Mouse (Mus musculus) frontal cortex, postnatal 14 days (tissue): ENCODE measurements at regions not wholly inside any gene's neighbourhood (a gene's known extent, or its start where the extent isn't known, plus 50 kb on each side); places are given as distances from the start of the nearest gene placed in this dataset.

Source experiments
- DNase-seq, 2 experiments: peaks; one replicate each; pipeline ENCODE4 v3.0.0; 2022; ENCODE audit warnings: low spot score in 2 of 2

DNA sequence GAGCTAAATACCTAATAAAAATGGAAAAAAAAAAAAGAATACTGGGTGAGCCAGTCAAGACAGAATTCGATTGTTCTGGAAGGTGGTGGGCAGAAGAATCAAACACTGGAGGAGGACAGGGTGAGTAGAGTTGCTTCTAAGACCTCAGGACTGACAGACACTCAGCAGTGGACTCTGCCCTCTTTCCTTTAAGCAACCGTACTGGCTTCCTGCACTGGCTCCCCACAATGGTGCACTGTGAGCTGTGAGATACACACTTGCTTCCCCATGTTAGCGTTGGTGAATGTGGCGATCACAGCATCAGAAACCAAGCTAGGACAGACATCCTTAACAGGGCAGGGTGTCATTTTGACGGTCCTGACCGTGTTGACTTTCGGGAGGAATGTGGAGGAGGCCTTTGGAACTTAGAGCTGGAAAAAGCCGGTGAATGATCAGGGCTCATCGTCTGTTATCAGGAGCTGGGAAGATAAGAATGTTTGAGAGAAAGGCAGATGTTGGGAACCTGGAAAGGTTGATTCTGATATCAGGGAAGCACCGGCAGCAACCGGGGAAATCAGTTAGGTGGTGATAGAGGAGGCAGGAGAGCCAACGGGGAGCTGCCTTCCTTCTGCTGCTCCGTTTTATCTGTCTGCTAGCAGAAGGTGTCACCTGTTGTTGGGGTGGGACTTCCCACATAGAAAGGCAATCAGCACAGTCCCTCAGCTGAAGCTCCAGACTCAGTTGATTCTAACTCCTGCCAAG lies 254.8 kb downstream of the Ajap1 start:
- no peak for DNase-seq

DNA sequence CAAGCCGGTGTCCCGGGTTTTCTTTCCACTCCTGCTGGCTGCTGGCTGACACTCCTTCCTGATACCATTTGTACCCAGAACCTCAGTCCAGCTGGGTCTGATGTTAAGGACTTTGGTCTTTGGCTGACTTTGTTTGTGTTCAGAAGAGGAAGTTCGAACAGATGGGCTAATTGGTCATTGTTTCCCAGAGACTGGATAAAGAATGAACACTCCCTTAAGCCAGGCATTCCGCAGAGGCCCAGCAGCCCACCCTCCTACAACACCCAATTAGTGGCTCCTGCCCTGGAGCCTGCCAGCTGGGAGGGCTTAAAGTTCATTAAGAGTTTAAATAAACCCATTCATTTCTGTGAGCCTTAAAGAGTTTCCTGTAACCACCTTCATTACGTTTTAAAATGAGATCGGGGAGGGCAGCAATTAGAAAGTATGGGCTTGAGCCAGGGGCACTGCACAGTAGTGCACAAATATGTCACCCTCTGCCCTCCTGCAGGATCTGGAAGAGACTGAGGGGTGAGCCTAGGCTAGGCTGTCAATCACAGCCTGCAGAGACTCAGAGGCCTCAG lies 257.9 kb downstream of the Ajap1 start:
- no peak for DNase-seq

DNA sequence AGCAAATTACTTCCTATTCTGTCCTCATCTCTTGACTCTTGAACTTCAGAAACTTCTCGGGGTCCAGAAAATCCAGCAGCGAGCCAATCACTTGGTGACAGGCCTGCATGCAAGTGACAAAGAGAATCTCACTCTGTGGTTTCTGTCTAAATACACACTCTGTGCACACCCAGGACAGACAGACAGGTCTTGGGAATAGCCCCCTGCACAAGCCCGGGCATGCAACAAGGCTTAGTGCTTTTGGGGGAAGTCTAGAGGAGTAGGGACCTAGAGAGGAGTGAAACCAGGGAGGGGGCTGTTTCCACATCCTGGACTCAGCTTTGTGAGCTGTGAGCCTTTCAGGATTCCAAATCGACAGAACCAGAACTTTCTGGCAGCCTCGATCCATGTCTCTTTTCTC lies 259.6 kb downstream of the Ajap1 start:
- DNase-seq, result no peak

DNA sequence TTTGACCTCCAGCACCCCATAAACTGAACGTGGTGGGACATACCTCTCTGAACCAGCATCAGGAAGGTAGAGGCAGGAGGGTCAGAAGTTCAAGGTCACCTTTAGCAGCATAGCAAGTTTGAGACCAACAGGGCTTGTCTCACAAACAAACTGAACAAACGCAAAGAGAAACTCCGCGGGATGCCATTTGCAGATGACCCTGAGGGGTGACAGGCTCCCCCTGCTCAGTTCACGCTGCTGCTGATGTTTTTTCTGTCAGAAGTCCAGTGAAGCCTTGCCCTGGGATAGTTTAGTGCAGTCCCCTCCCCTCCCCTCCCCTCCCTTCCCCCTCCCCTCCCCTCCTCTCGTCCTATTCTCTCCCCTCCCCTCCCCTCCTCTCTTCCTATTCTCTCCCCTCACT lies 262.1 kb downstream of the Ajap1 start:
- no peak for DNase-seq

DNA sequence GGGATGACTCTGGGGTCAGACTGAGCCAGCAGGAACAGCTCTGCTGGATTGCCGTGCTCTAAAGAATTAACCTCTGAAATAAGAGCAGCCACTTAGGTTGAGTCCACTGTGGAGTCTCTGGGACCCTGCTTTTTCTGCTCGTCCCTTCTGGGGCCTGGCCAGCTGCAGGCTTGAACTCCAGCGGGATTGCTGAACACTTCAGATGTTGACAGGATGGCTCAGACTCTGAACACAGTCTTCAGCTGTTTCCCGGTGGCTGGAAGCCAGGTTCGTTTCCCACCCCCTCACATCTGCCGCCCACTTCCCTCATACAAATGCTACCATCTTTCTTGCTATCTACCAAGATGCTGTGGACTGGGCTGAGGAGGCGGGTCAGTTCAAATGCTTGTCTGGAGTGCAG lies 262.5 kb downstream of the Ajap1 start:
- peak in 1 of 2 experiments; percentile 24 for DNase-seq

DNA sequence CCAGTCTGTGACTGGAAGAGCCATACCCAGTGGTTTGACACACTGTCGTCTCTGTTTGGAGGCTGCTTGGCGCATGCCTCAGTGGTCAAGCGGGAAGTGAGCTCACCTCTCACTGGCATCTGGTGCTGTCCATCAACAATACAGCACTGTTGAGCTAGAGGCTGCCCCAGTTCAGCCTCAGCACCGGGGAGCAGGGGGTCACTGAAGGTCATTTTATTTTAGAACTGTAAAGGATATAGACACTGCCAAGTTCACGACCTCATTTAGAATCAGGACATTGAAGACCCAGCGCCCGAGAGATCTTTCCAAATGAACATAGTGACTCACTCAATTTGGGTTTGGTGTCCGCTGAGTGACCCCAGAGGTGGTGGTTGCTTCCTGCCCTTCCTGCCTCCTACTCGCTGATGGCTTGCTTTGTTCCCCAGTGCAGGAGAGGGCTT lies 265.1 kb downstream of the Ajap1 start:
- DNase-seq, result no peak

DNA sequence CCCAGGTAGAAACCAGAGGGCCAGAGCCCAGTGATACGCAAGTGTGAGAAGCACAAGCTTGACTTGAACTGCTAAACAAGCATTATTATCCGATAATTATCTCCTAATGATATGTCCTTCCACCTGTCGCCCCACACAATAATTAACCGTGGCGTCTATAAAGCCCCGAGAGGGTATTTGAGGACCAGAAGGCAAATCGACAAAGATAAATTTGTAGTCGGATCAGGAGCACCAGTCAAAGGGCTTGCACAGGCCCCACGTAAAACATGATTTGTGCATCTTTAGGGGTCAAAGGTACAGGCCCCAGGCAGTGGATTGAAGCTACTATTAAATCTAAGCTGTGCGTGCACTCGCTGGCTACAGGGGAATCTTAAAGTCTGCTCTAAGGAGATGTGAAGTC lies 270.5 kb downstream of the Ajap1 start:
- DNase-seq, result no peak

DNA sequence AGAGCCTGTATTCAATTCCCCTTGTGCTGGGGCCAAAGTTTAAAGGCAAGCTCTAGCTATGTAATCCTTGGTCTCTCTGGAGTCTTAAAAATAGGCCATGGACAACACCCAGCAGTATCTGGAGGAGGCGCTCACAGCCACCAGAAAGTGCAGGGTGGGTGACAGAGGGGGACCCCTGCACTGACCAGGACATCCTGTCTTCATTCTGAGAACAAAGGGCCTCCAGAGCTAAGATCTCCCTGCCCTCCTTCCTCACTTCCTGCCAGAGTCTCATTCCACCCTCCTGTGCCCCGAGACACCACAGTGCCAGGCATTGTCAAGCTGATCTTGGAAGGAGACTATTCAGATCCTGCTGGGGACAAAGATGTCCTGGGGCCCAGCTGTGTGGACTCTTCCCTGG lies 273.8 kb downstream of the Ajap1 start:
- DNase-seq, result no peak

DNA sequence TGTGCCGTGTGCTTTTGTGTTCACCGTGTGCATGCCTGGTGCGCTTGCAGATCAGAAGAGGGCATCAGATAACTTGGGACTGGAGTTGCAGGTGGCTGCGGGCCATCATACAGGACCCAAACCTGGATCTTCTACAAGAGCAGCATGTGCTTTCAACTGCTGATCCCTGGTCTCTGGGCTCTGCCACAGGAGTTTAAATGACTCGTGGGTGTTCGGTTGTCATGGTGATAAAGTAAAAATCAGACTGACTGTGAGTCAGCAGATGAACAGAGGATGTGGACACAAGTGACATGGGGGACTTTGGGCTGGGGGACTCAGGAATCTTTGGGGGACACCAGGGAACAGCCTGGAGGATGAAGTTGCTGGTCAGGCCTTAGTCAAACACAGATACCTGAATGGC lies 274.4 kb downstream of the Ajap1 start:
- DNase-seq, result no peak

DNA sequence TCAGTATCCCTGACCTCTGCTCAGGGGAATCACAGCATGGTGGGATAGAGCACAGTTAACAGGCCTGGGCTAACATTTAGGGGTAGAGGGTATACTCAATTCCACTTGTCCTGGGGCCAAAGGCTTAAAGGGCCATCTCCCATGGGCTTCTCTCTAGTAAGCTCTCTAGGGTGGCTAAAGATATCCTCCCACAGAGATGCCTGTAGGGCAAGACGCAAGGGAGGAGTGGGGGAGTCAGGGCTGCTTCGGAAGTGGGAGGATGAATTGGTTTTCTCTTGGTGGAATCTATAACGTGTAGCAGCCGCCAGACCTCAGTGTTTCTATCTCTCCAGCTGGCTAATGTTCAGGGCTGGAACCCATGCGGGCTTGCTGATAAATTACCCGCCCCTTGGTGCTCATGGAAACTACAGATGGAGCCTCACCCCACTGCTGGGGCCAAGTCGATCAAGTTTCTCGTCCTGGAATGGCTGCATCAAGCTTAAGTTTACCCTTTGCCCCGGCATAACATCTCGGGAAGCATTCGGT lies 275.0 kb downstream of the Ajap1 start:
- DNase-seq, result no peak

DNA sequence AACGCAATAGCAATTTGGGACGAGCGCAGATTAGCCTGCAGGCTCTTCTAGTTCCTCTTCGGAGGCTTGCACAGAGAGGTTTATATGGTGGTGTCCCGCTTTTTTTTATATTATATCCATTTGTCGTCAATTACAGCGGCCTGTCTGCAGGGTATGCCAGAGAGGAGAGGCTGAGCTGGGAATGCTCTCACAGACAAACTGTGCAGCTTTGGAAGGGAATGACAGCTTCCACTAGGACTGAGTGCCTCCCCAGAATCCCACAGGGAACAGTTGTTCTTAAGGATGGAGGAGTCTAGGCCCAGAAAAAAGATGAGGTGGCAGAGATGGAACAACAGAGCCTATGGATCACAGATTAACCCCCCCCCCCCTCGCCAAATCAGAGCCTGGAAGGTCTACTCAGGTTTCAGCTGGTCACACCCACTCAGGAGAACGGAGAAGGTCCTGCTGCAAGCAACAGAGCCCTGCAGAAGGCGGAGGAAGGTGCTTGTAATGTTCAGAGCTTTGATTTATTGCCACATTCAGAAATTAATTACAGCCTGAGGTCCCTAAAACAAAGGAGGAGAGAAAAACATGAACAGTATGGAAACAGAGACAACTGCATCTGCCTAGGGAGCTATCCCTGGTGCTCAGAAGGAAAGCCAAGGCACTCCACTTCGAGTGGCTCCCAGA lies 275.7 kb downstream of the Ajap1 start:
- no peak for DNase-seq

DNA sequence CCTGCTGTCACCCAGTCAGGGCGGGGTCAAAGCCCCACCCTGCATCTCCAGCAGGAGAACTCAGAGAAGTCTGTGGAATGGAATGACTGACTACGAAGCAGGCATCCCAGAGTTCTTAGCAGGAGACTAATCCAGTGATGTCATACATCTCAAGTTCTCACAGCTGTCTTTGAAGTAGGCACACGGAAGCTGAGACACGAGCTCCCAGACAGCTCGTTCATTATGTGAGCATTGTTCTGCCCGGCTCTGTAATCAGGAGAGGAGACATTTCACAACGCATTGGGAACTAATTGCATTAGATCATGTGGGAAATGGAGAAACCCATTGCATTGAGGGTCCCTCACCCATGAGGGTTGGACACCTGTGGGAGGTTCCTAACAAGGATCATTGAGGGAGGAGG lies 277.8 kb downstream of the Ajap1 start:
- DNase-seq, result no peak

DNA sequence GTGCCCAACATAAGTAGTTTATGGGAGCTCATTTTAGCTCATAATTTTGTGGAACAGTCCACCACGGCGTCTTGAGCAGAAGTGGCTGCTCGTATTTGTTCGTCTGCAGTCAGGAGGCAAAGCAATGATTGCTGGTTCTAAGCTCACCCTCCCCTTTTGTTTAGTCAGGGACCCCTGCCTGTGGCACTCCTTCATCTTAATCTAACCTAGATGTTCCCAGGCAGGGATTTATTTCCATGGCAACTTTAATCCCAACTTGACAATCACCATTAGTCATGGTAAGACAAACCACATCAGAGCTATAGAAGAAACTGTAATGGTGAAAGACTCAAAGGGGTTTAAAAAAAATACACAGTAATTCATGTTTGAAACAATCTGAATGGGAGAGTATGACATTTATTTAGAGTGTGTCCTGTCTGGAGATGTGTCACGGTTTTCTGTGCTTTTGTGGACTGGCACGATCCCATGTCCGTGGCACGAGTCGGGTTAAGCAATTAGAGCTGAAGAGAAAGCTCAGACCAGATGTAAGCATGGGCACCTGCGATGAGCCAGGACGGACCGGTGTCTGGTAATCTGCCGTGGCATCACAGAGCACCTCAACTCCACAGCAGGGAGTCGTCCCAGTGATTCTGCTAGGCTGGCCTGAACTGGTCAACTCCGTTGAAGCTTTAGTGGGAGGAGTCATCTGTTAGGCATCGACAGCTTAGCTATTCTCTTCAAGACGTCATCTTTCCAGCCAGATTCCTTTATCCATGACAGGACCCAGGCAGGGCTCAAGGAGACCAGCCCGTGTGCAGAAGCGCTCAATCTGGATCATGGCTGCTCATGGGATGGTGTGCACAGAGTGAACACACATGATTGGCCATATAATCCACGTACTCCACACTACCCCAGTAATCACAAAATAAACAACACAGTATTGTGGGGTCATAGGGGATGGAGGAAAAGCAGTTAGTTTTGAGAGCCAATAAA lies 281.5 kb downstream of the Ajap1 start:
- DNase-seq, result no peak

DNA sequence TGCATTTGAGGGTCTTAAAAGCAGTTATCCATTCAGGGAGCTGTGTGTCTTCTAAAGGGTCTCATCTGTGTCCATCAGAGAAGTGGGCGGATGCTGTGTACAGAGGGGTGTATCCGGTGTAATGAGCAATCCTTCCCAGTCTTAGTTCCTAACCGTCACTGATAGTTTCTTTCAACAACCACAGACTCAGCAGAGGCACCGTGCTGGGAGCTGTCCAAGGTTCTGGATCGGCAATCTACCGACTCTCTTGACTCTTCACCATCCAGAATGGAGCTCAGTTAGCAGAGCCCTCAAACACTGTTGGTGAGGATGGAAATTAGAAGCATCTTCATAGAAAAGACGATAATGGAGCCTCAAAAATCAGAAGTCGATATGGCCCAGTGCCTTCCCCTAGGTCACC lies 293.1 kb downstream of the Ajap1 start:
- DNase-seq, result no peak

DNA sequence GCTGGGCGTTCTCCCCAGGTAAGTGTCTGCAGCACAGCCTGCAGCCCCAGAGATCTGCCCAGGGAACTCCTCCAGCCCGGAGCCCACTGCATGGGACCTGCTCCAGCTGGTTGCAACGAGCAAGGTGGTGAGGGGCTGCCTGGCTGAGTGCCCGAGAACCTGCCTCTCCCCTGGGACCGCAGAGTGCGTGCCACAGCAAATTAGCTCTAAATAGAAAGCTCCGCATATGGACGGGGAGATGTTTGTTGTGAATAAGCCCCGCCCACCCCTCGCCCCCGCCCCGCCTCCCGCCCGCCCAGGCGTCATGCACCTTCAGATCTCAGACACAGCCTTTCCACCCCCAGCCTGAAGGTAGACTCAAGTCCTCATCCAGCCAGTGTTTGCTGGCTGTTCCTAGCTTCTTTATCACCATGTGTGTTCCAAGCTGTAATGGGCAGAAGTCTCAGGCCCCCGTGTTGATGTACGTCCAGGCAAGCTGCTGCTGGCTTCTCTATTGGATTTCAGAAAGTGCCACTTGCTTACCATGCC lies 294.0 kb downstream of the Ajap1 start:
- no peak for DNase-seq

DNA sequence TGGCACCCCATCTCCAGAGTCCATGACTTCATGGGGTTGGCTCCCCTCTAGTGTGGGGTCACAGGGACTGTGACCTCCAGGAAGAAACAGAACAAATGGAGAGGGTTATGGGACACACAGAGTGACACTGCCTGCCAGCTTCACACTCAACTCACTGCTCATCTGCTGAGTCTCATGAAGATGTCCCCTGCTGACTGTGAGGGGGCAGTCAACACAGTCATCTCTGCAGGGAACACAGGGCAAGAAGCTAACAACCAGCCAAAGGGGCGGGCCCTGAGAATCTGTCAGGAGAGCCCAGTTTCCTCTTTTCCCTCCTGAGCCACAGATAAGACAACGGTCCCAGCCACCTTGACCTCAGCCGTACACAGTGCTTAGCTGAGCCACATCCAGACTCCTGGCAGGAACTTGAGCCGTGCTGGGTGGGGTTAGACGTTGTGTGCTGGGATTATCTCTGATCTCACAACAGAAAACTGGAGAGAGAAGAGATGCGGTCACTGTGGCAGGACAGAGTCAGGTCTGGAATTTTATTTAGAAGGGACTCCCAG lies 294.6 kb downstream of the Ajap1 start:
- DNase-seq, result no peak

DNA sequence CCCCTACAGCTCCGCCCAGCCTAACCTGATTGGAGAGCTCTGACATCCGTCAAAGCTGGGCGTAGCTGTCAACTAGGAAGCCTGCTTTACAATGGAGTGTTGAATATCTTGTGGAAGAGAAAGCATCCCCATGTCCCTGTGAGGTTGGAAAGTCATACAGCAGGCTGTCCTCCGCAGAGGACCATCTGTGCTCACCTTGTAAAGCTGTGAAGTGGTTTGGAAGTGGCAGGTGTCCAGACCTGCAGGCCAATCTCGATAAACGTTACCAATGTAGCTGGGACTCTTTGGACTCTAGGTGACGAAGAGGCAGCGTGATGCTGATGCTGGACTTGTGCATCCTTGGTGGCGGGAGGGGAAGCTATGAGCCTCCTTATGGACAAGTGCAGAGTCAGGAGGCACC lies 305.1 kb downstream of the Ajap1 start:
- DNase-seq, result no peak

DNA sequence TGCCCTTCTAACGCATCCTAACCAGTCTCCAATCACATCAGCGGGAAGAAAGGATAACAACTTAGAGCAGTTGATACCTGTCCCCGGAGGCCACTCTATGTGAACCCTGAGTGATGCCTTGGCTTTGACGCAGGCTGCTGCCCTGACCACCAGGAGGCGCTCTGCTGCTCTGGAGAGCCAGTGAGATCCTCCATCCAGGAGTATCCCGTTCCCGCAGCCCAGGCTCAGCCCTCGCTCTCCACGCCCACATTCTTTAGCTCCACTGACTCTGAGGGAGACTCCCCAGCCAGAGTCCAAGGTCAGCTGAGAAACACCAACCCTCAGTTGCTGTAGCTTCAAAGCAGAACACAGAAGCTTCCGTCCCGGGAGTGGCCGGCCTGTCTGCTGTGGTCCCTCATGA lies 307.0 kb downstream of the Ajap1 start:
- peak in 1 of 2 experiments; percentile 23 for DNase-seq

DNA sequence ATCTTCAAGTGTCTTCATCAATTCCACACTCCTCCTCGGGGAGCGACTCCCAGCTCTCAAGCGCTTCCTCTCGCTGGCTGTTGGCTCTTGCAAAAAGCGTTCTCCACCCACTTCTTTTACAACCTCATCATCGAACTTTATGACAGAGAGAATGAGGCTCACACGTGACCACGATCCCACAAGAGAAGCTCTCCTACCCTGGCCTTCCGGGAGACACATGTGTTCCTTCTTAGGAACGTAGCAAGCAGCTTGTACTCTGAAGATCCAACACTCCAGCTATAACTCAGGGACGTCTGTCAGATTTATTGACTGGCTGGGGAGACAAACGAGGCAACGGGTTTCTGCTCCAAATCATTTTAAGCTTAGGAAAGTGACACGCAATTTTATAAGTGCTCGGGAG lies 307.5 kb downstream of the Ajap1 start:
- DNase-seq, result no peak

DNA sequence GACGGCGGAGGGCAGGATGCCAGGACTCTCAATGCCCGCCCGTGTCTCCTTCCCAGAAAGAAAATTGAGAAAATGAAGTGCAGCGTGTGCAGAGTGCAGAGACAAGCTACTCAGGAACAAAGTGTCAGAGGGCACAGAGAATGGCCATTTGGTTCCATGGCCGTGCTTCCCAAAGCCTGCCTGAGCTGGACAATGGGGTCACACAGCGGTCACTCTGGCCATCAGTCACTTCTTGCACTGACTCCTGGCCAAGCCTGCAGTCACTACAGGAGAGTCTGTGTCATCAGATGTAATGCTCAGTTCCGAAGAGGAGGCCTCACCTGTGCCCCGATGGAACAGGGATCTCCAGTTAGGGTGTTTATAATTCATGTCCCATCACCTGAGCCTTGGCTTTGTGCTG lies 312.6 kb downstream of the Ajap1 start:
- no peak for DNase-seq

DNA sequence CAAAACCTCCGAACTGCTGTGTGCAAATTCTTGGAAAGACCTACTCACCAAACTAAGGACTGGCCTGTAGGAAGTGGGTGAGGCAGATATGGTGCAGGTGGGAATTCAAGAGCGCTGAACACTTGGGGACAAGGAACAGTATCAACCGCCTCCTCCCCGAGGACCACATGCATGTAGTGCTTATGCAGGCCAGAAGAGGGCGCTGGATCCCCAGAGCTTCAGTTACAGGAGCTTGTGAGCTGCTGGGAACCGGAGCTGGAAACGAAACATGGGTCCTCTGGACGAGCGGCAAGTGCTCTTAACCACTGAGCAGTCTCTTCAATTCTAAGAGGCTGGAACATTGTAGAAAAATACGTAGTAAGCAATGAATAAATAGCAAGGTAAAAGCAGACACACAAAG lies 317.8 kb downstream of the Ajap1 start:
- DNase-seq, result no peak
